Mouse (Mus musculus) mouse embryonic stem cell (cell line): ENCODE data around the gene Ythdf1.

Source experiments
- in situ Hi-C, 2 experiments: fragments of 300-500 bp; cut with MboI; formaldehyde crosslinking; loops; 1 replicate in 1 of 2; 3 replicates in 1 of 2; pipeline ENCODE4 v1.14.3; 2019 to 2020; ENCODE audit warnings: low sequenced_read_pairs in 2 of 2, low pct_unique_long_range_greater_than_20kb in 1 of 2, mixed read lengths in 1 of 2; ENCODE audit not compliant: unreplicated experiment in 1 of 2

Ythdf1 gene

GRCm38 (mm10) chr2:180920810-180921400 is at the start of gene Ythdf1:
TSS of gene Ythdf1 (minus strand) at chr2:180920949.
- in situ Hi-C loops: loop anchor here in 1 of 2 experiments (5.0 kb wide), 1 partner anchor 41 kb away; no protein-coding TSS in a partner anchor

GRCm38 (mm10) chr2:180967010-180967763 is 46.4 kb upstream of the Ythdf1 start, which contains the start of gene Arfgap1:
TSS of gene Arfgap1 (plus strand) at chr2:180967225.
- in situ Hi-C loops: no loop called here

GRCm38 (mm10) chr2:180966092-180966882 is 45.5 kb upstream of the Ythdf1 start:
- in situ Hi-C loops: no loop called here

- in situ Hi-C loops: loop anchor here (5.0 kb wide), 2 partner anchors 37 to 42 kb away; partner anchors contain the start of genes Birc7 (in 1 of the 2) and Ythdf1 (in 1 of the 2)
These were observed 43.2 kb upstream of the Ythdf1 start for GRCm38 (mm10) chr2:180963956-180964355.

- in situ Hi-C loops: loop anchor here (5.0 kb wide), 2 partner anchors 35 to 40 kb away; partner anchors contain the start of genes Birc7 (in 1 of the 2) and Ythdf1 (in 1 of the 2)
These were observed 42.0 kb upstream of the Ythdf1 start for GRCm38 (mm10) chr2:180962616-180963308.

- in situ Hi-C loops: loop anchor here (5.0 kb wide), 2 partner anchors 33 to 38 kb away; partner anchors contain the start of genes Birc7 (in 1 of the 2) and Ythdf1 (in 1 of the 2)
These were observed 39.4 kb upstream of the Ythdf1 start for GRCm38 (mm10) chr2:180960187-180960586.

- in situ Hi-C loops: loop anchor here (5.0 kb wide), 2 partner anchors 32 to 37 kb away; partner anchors contain the start of genes Birc7 (in 1 of the 2) and Ythdf1 (in 1 of the 2)
These were observed 38.9 kb upstream of the Ythdf1 start for GRCm38 (mm10) chr2:180959605-180960004.

GRCm38 (mm10) chr2:180954061-180955047 is 33.6 kb upstream of the Ythdf1 start, which contains the start of gene Nkain4:
TSS of gene Nkain4 (minus strand) at chr2:180954699.
- in situ Hi-C loops: no loop called here

GRCm38 (mm10) chr2:180953638-180954037 is 32.9 kb upstream of the Ythdf1 start:
- in situ Hi-C loops: no loop called here

GRCm38 (mm10) chr2:180952731-180953171 is 32.0 kb upstream of the Ythdf1 start:
- in situ Hi-C loops: no loop called here

GRCm38 (mm10) chr2:180949947-180950346 is 29.2 kb upstream of the Ythdf1 start:
- in situ Hi-C loops: no loop called here

- in situ Hi-C loops: no loop called here
These were observed 21.1 kb upstream of the Ythdf1 start for GRCm38 (mm10) chr2:180941869-180942268.

- in situ Hi-C loops: no loop called here
These were observed 19.4 kb upstream of the Ythdf1 start for GRCm38 (mm10) chr2:180940187-180940586.

GRCm38 (mm10) chr2:180932418-180932817 is 11.7 kb upstream of the Ythdf1 start:
- in situ Hi-C loops: no loop called here

GRCm38 (mm10) chr2:180928723-180929122 is 8.0 kb upstream of the Ythdf1 start, which contains the start of gene Birc7:
TSS of gene Birc7 (plus strand) at chr2:180929023.
- in situ Hi-C loops: loop anchor here in 1 of 2 experiments (5.0 kb wide), 1 partner anchor 34 kb away; no protein-coding TSS in a partner anchor

- in situ Hi-C loops: loop anchor here in 1 of 2 experiments (5.0 kb wide), 1 partner anchor 37 kb away; no protein-coding TSS in a partner anchor
These were observed 4.4 kb upstream of the Ythdf1 start for GRCm38 (mm10) chr2:180925176-180925575.
